12 mouse cellular contexts compared by ENCODE assay signal in genomic region chr17:10062546-10063100, GRCm38 (mm10).
"Had no signal": no experiment of that assay in that cellular context is flagged by ENCODE, and none has a peak within 500 bp of the region (broad histone marks: within the 10 kb centered on the region; RNA-seq: fewer than 3 reads in every experiment).

No protein-coding gene starts in this region.

- H3K36me3 ChIP-seq: kidney, embryonic 15.5 days; limb, embryonic 10.5 days; liver, embryonic 12.5 days; midbrain, embryonic 15.5 days; neural tube, embryonic 12.5 days had no signal

- H3K4me3 ChIP-seq: kidney, embryonic 15.5 days; left cerebral cortex, adult 2 months; limb, embryonic 10.5 days; liver, embryonic 12.5 days; megakaryocyte, embryonic 14.5 days; midbrain, embryonic 15.5 days; neural tube, embryonic 12.5 days had no signal

- H3K4me1 ChIP-seq: kidney, embryonic 15.5 days; limb, embryonic 10.5 days; liver, embryonic 12.5 days; megakaryocyte, embryonic 14.5 days; midbrain, embryonic 15.5 days; neural tube, embryonic 12.5 days had no signal

- H3K27me3 ChIP-seq: kidney, embryonic 15.5 days; liver, embryonic 12.5 days; megakaryocyte, embryonic 14.5 days; midbrain, embryonic 15.5 days; neural tube, embryonic 12.5 days had no signal

- H3K9me3 ChIP-seq: kidney, embryonic 15.5 days; limb, embryonic 10.5 days; liver, embryonic 12.5 days; midbrain, embryonic 15.5 days; neural tube, embryonic 12.5 days had no signal

- H3K4me2 ChIP-seq: kidney, embryonic 15.5 days; liver, embryonic 12.5 days; midbrain, embryonic 11.5 days; midbrain, embryonic 15.5 days; neural tube, embryonic 12.5 days had no signal

- H3K9ac ChIP-seq: kidney, embryonic 15.5 days; liver, embryonic 12.5 days; midbrain, embryonic 15.5 days; neural tube, embryonic 12.5 days had no signal

- ATAC-seq: liver, embryonic 12.5 days; midbrain, embryonic 15.5 days had no signal

- DNase-seq: kidney, adult 2 months; spleen, adult 18-20 months; thymus, postnatal 4 days had no signal

- H3K27ac ChIP-seq: kidney, embryonic 15.5 days; left cerebral cortex, adult 2 months; limb, embryonic 10.5 days; liver, embryonic 12.5 days; macrophage; midbrain, embryonic 15.5 days; neural tube, embryonic 12.5 days had no signal
